Mouse (Mus musculus): ENCODE measurements at regions not wholly inside any gene's neighbourhood (a gene's known extent, or its start where the extent isn't known, plus 50 kb on each side); places are given as distances from the start of the nearest gene placed in this dataset.

- H3K9me3 ChIP-seq (ENCODE audit: control insufficient read depth, low read length): no peaks in the 10 kb centered on the region
- H3K4me2 ChIP-seq (ENCODE audit: low read depth, low read length, severe bottlenecking): no peak overlapping the region
- no peak for DNase-seq (ENCODE audit: low spot score)
- H3K9ac ChIP-seq (ENCODE audit: low read length): no peak overlapping the region
- WGBS: 51% methylated on average over 10 of the region's 10 CpGs
- ATAC-seq (replicated peaks; ENCODE audit: low FRiP score): no peak
- H3K36me3 ChIP-seq (ENCODE audit: control insufficient read depth, insufficient read depth, low read length): no peaks in the 10 kb centered on the region
- no peak overlapping the region; the same call in 1 of the 2 replicates for H3K27ac ChIP-seq (ENCODE audit: low read depth, low read length)
- H3K4me1 ChIP-seq (replicated peaks; ENCODE audit: control insufficient read depth, insufficient read depth, low read length): no peaks in the 10 kb centered on the region
- no peak overlapping the region for H3K4me3 ChIP-seq (ENCODE audit: low read depth, low read length)
- H3K27me3 ChIP-seq (ENCODE audit: control insufficient read depth, insufficient read depth, low read length): no peaks in the 10 kb centered on the region
These were observed 96.0 kb upstream of the Tas2r134 start for GRCm38 (mm10) chr2:51531106-51531839.

GRCm38 (mm10) chr2:51522766-51523165 is 104.5 kb upstream of the Tas2r134 start:
- Histone ChIP-seq H3K4me3 (ENCODE audit: low read depth, low read length) (no peak overlapping the region), H3K4me1 (replicated peaks; ENCODE audit: control insufficient read depth, insufficient read depth, low read length) (no peaks in the 10 kb centered on the region), H3K9me3 (ENCODE audit: control insufficient read depth, low read length) (no peaks in the 10 kb centered on the region), H3K36me3 (ENCODE audit: control insufficient read depth, insufficient read depth, low read length) (no peaks in the 10 kb centered on the region), H3K27me3 (ENCODE audit: control insufficient read depth, insufficient read depth, low read length) (no peaks in the 10 kb centered on the region), H3K9ac (ENCODE audit: low read length) (no peak overlapping the region), H3K27ac (ENCODE audit: low read depth, low read length) (no peak overlapping the region), H3K4me2 (ENCODE audit: low read depth, low read length, severe bottlenecking) (no peak overlapping the region)
- WGBS: 78% methylated on average over 3 of the region's 3 CpGs
- no peak for ATAC-seq (replicated peaks; ENCODE audit: low FRiP score)
- DNase-seq (ENCODE audit: low spot score): no peak

GRCm38 (mm10) chr2:51509220-51510011 is 117.9 kb upstream of the Tas2r134 start:
- no peaks in the 10 kb centered on the region for H3K27me3 ChIP-seq (ENCODE audit: control insufficient read depth, insufficient read depth, low read length)
- no peak overlapping the region for H3K27ac ChIP-seq (ENCODE audit: low read depth, low read length)
- no peak overlapping the region for H3K4me3 ChIP-seq (ENCODE audit: low read depth, low read length)
- no peak overlapping the region for H3K9ac ChIP-seq (ENCODE audit: low read length)
- H3K9me3 ChIP-seq (ENCODE audit: control insufficient read depth, low read length): no peaks in the 10 kb centered on the region
- DNase-seq (ENCODE audit: low spot score) (no peak), ATAC-seq (replicated peaks; ENCODE audit: low FRiP score) (no peak)
- 92% methylated on average over 8 of the region's 8 CpGs for WGBS
- H3K4me1 ChIP-seq (replicated peaks; ENCODE audit: control insufficient read depth, insufficient read depth, low read length): no peaks in the 10 kb centered on the region
- H3K4me2 ChIP-seq (ENCODE audit: low read depth, low read length, severe bottlenecking): no peak overlapping the region
- no peaks in the 10 kb centered on the region for H3K36me3 ChIP-seq (ENCODE audit: control insufficient read depth, insufficient read depth, low read length)

GRCm38 (mm10) chr2:51497896-51498295 is 129.4 kb upstream of the Tas2r134 start:
- WGBS: 86% methylated on average over 2 of the region's 2 CpGs
- H3K27ac ChIP-seq (ENCODE audit: low read depth, low read length): no peak overlapping the region
- ATAC-seq (replicated peaks; ENCODE audit: low FRiP score): no peak
- no peak overlapping the region for H3K4me3 ChIP-seq (ENCODE audit: low read depth, low read length)
- no peak for DNase-seq (ENCODE audit: low spot score)
- no peak overlapping the region for H3K4me2 ChIP-seq (ENCODE audit: low read depth, low read length, severe bottlenecking)
- H3K36me3 ChIP-seq (ENCODE audit: control insufficient read depth, insufficient read depth, low read length): no peaks in the 10 kb centered on the region
- no peaks in the 10 kb centered on the region for H3K27me3 ChIP-seq (ENCODE audit: control insufficient read depth, insufficient read depth, low read length)
- H3K9me3 ChIP-seq (ENCODE audit: control insufficient read depth, low read length): no peaks in the 10 kb centered on the region
- H3K9ac ChIP-seq (ENCODE audit: low read length): no peak overlapping the region
- no peaks in the 10 kb centered on the region for H3K4me1 ChIP-seq (replicated peaks; ENCODE audit: control insufficient read depth, insufficient read depth, low read length)

DNA sequence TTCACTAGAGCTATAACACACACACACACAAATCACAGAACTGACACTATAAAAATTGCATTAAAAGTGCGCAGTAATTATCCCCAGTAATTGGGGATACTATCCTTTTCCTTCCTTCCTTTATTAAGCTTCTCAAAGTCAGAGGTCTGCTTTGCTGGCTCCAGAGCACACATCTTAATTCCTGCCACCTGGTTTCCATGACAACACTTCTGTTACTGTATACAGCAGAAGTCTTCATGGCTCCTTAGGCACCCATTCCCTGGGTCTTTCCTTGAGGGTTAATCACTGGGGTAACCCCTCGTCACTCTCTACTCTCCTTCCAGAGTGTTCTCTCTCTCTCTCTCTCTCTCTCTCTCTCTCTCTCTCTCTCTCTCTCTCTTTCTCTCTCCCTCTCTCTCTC is 153.6 kb upstream of the Tas2r134 start:
- no peak for ATAC-seq (replicated peaks; ENCODE audit: low FRiP score)
- no peaks in the 10 kb centered on the region for H3K9me3 ChIP-seq (ENCODE audit: control insufficient read depth, low read length)
- no peaks in the 10 kb centered on the region for H3K36me3 ChIP-seq (ENCODE audit: control insufficient read depth, insufficient read depth, low read length)
- H3K27ac ChIP-seq (ENCODE audit: low read depth, low read length): no peak overlapping the region
- DNase-seq (ENCODE audit: low spot score): no peak
- no peak overlapping the region for H3K9ac ChIP-seq (ENCODE audit: low read length)
- no peak overlapping the region for H3K4me2 ChIP-seq (ENCODE audit: low read depth, low read length, severe bottlenecking)
- no peak overlapping the region for H3K4me3 ChIP-seq (ENCODE audit: low read depth, low read length)
- no peaks in the 10 kb centered on the region for H3K4me1 ChIP-seq (replicated peaks; ENCODE audit: control insufficient read depth, insufficient read depth, low read length)
- WGBS: 77% methylated on average over 2 of the region's 2 CpGs
- H3K27me3 ChIP-seq (ENCODE audit: control insufficient read depth, insufficient read depth, low read length): no peaks in the 10 kb centered on the region

DNA sequence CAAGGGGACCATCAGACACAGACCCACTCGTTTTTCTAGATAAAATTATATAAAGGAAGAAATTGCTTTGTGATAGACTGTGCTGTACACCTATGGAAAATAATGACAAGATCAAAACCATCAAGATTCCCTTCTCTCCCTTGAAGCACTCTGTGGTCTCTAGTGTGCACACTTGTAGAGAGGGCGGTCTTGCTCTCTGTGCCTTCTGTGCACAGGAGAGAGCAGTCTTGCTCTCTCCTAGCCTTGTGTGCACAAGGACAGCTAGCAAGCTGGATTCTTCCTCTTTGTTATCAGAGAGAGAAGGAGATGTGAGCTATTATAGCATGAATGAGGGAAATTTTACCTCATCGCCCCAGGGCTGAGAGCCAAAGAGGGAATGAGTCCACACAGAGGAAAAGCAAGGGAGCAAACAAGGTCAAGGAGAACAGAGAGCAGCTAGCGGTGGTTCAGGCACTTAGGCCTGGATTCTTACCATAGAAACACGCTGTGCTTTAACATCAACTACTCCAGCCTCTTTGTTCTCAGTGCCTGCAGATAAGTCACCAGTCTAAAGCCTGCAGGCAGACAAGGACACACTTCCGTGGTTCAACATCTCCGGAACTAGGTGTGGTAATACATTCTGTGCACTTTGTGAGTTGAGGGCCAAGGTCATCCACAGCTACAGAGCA is 160.2 kb upstream of the Tas2r134 start:
- no peaks in the 10 kb centered on the region for H3K27me3 ChIP-seq (ENCODE audit: control insufficient read depth, insufficient read depth, low read length)
- no peaks in the 10 kb centered on the region for H3K4me1 ChIP-seq (replicated peaks; ENCODE audit: control insufficient read depth, insufficient read depth, low read length)
- H3K27ac ChIP-seq (ENCODE audit: low read depth, low read length): no peak overlapping the region
- no peak overlapping the region for H3K4me2 ChIP-seq (ENCODE audit: low read depth, low read length, severe bottlenecking)
- ATAC-seq (replicated peaks; ENCODE audit: low FRiP score) (no peak), DNase-seq (ENCODE audit: low spot score) (no peak)
- no peak overlapping the region for H3K4me3 ChIP-seq (ENCODE audit: low read depth, low read length)
- 81% methylated on average over 7 of the region's 7 CpGs for WGBS
- H3K9ac ChIP-seq (ENCODE audit: low read length): no peak overlapping the region
- H3K9me3 ChIP-seq (ENCODE audit: control insufficient read depth, low read length): no peaks in the 10 kb centered on the region
- no peaks in the 10 kb centered on the region for H3K36me3 ChIP-seq (ENCODE audit: control insufficient read depth, insufficient read depth, low read length)

- WGBS: 95% methylated on average over 7 of the region's 7 CpGs
- no peaks in the 10 kb centered on the region for H3K36me3 ChIP-seq (ENCODE audit: control insufficient read depth, insufficient read depth, low read length)
- no peak overlapping the region for H3K4me2 ChIP-seq (ENCODE audit: low read depth, low read length, severe bottlenecking)
- H3K9ac ChIP-seq (ENCODE audit: low read length): no peak overlapping the region
- ATAC-seq (replicated peaks; ENCODE audit: low FRiP score) (no peak), DNase-seq (ENCODE audit: low spot score) (no peak)
- no peak overlapping the region for H3K4me3 ChIP-seq (ENCODE audit: low read depth, low read length)
- no peaks in the 10 kb centered on the region for H3K9me3 ChIP-seq (ENCODE audit: control insufficient read depth, low read length)
- no peaks in the 10 kb centered on the region for H3K27me3 ChIP-seq (ENCODE audit: control insufficient read depth, insufficient read depth, low read length)
- no peak overlapping the region for H3K27ac ChIP-seq (ENCODE audit: low read depth, low read length)
- no peaks in the 10 kb centered on the region for H3K4me1 ChIP-seq (replicated peaks; ENCODE audit: control insufficient read depth, insufficient read depth, low read length)
These were observed 161.3 kb upstream of the Tas2r134 start for GRCm38 (mm10) chr2:51466003-51466402.

DNA sequence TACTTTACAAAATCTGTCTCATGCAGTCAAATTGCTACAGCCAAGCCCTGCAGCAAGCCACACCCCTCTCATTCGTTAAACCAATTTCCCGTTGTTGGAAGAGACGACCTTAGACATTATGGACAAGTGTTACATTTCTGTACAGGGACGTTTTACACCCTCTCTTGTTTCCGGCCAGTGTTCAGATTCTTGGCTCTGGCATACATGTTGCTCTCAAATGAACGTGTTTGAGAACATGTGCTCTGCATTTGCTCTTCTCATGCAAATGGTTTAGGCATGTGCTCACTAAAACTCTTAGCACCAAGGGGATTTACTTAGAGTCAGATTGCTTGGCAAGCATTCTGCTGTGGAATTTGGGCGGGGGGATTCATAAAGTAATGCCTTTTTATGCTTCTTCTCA is 161.7 kb upstream of the Tas2r134 start:
- no peak overlapping the region for H3K27ac ChIP-seq (ENCODE audit: low read depth, low read length)
- H3K36me3 ChIP-seq (ENCODE audit: control insufficient read depth, insufficient read depth, low read length): no peaks in the 10 kb centered on the region
- no peak overlapping the region for H3K4me3 ChIP-seq (ENCODE audit: low read depth, low read length)
- no peak overlapping the region for H3K9ac ChIP-seq (ENCODE audit: low read length)
- no peak for DNase-seq (ENCODE audit: low spot score)
- no peaks in the 10 kb centered on the region for H3K4me1 ChIP-seq (replicated peaks; ENCODE audit: control insufficient read depth, insufficient read depth, low read length)
- H3K9me3 ChIP-seq (ENCODE audit: control insufficient read depth, low read length): no peaks in the 10 kb centered on the region
- ATAC-seq (replicated peaks; ENCODE audit: low FRiP score): no peak
- WGBS: 77% methylated on average over 7 of the region's 7 CpGs
- no peaks in the 10 kb centered on the region for H3K27me3 ChIP-seq (ENCODE audit: control insufficient read depth, insufficient read depth, low read length)
- no peak overlapping the region for H3K4me2 ChIP-seq (ENCODE audit: low read depth, low read length, severe bottlenecking)
